Mouse (Mus musculus): ENCODE results near the gene Aym1. TPM values are rescaled to one million over a fixed set of nuclear protein-coding genes. Genes with fewer than 3 reads are reported as not detected.
"Not testable (repeated sequence)": the region's sequence is repeated elsewhere in the genome, so short reads cannot be mapped to it uniquely, and the experiment has no call there.

Aym1 gene
- total RNA-seq (2021) = not detected

DNA sequence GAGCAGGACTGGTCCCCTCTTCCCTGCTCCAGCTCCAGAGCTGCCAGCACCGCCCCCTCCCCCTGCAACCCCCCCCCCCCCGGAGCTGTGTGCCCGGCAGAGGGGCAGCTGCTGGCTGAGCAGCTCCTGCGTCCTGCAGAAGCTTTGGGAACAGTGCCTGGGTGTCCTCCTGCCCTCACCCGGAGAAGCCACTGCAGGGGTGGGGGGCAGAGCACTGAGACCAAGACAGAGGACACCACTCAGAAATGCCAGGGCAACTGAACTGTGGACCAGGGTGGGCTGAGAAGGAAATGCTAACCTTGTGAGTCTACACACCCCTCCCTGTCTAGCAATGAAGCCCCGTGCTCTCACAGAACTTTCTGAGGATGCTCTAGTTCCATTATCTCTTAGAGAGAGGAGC, at the start of gene Aym1:
Gene Aym1, plus strand, starts transcription at position 109 of the 400 bp plus-strand sequence.
- DNase-seq = no peak
- intact Hi-C loops (cut with DNase I) = no loop called here

DNA sequence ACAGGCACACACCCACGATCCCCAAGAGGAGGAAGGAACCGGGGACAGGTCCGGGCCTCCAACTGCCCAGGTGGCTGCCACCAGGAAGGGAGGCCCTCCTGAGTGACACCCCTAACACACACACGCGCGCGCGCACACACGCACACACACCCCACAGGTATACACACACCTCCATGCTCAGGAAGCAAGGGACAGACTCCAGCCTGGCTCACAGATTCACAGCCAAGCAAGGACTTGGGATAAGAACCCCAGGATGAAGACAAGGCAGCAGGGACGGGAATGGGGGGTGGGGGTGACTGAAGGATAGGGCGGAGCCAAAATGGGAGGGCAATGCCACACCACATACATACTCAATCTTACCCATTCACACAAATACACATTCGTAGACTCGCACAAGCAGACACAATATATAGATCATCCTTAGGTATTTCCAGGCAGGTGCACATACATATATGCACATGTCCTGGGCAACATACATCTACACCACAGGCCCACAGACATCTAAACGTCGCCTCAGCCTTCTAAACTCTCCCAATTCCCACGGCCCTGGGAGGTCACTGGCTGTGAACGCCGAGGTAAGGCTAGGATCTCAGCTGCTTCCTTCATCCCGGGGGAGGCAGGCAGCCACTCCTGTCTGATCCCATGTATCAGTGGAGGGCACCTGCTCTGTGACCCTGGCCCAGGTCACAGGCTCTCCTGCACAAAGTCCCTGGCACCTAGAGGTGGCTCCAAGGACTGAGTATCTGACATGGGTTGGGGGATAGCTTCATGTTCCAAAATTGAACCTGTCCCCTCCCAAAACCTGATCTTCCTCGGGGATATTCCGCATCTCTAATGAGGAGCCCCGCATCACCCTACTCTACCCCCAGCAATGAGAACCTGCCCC, 47.4 kb upstream of the Aym1 start:
- DNase-seq = no peak
- intact Hi-C loops (cut with DNase I) = loop anchor here (5.0 kb wide), 1 partner anchor 132 kb away; no protein-coding TSS in a partner anchor

GRCm38 (mm10) chr5:113310377-113311003, 46.6 kb upstream of the Aym1 start, which contains the start of gene Sgsm1:
Gene Sgsm1, minus strand, starts transcription at chr5:113310786.
- intact Hi-C loops (cut with DNase I) = loop anchor here (5.0 kb wide), 1 partner anchor 133 kb away; no protein-coding TSS in a partner anchor
- peak; percentile 70 to 73 for DNase-seq

GRCm38 (mm10) chr5:113313998-113314397, 43.1 kb upstream of the Aym1 start:
- intact Hi-C loops (cut with DNase I) = loop anchor here (5.0 kb wide), 1 partner anchor 137 kb away; no protein-coding TSS in a partner anchor

DNA sequence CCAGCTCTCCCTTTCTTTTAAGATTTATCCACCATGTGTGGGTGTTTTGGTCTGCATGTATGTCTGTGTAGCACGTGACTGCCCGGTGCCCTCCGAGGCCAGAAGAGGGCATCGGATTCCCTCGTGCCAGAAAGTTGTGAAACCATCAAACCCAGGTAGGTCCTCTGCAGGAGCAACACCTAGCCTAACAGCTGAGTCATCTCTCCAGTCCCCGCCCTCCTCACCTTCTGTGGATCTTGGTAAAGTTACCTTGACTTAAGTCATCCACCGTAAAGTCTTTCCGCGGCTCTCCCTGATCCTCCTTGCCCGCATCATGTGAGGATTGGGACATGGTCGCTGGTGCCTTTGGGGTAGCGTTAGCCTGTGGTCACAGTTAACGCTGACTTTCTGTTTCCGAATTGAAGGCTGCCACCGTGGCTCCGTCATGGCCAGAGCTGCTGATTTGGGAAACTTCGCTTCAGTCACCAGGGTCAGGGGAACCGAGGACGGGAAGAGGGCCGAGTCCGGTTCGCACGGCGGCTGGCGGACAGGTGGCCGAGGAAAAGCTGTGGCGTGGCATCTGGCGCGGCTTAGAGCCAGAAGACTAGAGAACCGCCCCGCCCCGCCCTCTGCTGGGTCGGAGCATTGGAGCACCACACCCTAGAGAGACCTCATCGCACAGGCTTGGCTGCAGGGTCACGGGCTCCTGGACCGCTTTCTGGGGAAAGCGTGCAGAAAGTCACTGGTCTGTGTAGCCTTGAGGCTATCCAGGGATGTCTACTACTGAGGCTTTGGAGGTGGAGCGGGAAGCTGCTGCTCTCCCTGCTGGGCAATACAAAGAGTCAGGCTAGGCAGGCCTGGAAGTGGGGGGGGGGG, 33.1 kb upstream of the Aym1 start:
- DNase-seq = peak; percentile 9 to 35
- intact Hi-C loops (cut with DNase I) = no loop called here

More at GRCm38 (mm10) chr5:113313998-113314397, 43.1 kb upstream of the Aym1 start:
- DNase-seq = peak; percentile 44 to 68

DNA sequence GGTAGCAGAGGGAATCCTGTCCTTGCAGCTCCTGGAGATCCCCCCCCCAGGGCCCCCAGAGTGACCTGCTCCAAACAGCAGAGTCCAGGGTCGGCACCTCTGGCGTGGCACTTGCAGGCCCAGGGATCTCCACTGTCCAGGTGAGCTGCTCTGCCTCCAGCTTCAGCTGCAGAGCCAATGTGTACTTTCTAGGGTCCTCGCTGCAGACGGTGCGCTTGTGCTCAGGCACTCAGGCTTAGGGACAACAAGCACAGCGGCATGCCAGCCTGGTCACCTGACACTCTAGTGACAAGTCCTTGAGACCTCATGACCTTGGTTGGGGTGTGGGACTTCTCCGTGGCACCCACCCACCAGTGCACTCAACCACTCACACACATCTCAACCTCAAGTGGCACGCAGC, 27.6 kb upstream of the Aym1 start:
- DNase-seq = no peak
- intact Hi-C loops (cut with DNase I) = no loop called here

- DNase-seq = no peak
- intact Hi-C loops (cut with DNase I) = no loop called here
These were observed 26.9 kb upstream of the Aym1 start for GRCm38 (mm10) chr5:113330202-113330601.

DNA sequence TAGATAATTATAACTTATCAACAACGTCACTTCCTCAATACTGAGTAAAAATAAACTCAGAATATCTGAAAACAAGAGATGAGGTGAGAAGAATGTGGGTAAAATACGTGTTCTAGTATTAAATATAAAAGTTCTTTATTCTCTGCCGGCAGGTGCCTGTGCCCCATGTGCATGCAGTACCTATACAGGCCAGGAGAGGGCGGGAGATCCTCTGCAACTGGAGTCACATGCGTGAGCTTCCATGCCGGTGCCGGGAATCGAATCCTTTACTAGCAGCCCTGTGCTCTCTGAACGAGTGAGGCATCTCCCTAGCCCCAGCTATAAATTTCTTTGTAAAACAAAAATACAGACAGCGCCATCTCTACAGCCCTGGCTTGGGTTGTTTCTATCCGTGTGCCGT, 24.9 kb upstream of the Aym1 start:
- peak in 1 of 2 experiments; percentile 18 for DNase-seq
- intact Hi-C loops (cut with DNase I) = no loop called here

GRCm38 (mm10) chr5:113332899-113333298, 24.2 kb upstream of the Aym1 start:
- intact Hi-C loops (cut with DNase I) = no loop called here
- no peak for DNase-seq

DNA sequence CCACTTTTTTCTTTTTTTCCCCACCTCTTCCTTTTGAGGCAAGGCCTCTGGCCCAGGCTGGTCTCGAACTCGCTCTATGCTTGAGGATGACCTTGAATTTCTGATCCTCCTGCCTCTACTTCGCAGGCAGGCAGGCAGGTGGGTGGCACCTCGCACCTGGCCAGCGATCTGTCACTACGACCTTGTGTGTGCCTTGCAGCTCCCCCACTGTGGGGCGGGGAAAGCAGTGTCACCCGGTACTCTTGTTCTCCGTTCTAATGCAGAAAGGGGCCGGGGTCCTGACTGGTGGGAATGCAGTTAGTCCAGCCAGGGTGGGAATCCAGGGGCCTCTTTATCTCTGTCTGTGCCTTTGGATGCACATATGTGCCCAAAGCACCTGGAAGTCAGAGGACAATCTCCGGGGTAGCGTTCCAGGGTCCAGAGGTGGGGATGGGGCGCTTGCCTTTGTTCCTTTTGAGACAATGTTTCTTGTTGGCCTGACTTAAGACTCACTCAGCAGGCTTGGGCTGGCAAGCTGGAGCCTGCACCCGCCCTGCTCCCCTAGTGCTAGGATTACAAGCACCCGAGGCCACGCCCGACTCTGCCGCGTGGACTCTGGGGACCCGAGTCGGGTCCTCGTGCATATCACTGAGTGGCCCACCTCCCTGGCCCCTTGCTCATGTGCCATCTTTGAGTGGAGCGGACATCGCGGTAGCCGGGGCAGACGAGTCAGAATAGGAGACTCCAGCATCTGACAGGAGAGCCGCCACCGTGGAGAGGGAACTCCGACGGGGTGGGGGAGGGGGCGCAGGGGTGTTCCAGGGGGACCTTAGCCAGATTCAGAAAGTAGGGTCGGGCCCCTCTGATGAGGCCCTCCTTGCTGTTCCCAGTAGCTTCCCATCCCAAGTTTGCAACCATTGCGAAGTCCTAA, 22.2 kb upstream of the Aym1 start:
- no peak for DNase-seq
- intact Hi-C loops (cut with DNase I) = no loop called here

- peak; percentile 5 to 12 for DNase-seq
- intact Hi-C loops (cut with DNase I) = no loop called here
These were observed 21.4 kb upstream of the Aym1 start for GRCm38 (mm10) chr5:113335732-113336131.

- no peak for DNase-seq
- intact Hi-C loops (cut with DNase I) = no loop called here
These were observed 20.8 kb upstream of the Aym1 start for GRCm38 (mm10) chr5:113336281-113336680.

GRCm38 (mm10) chr5:113344635-113345386, 12.3 kb upstream of the Aym1 start:
- DNase-seq = no peak
- intact Hi-C loops (cut with DNase I) = no loop called here

DNA sequence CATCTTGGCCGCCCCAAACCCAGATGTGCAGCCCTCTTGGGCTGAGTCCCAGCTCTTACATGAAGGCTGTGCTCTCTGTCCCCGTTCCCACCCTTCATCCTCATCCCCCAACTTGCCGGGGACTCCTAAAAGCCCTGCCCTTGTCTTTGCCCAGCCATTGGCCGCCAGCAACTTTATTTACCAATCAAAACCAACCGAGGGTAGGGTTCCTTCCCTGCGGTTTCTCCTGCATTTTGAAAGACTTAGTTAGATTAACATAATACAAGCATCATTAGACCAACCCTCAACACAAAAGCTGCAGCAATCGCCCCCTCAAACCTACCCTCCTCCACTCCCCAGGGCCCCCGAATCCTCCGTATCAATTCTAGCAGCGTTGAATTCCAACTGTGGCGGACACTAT, 11.3 kb upstream of the Aym1 start:
- intact Hi-C loops (cut with DNase I) = no loop called here
- DNase-seq = no peak

DNA sequence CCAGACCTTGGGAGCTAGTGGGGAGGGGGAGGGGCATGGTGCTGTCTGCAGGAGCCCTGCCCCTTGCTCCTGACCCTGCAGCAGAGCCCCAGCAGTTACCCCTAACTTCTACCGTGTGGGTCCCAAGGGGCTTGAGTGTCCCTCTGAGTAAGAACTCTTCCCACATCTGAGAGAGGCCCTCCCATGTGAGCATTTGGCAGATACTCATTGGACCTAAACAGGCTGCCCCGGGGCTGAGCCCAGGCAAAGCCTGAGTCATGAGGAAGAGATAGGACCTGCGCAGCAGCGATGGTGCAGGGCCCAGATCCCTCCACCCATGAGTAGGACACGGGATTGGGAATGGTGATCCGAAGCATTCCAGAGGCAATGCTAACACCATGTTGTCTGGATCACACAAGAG, 10.4 kb upstream of the Aym1 start:
- DNase-seq; intact Hi-C loops (cut with DNase I): not testable (repeated sequence)

- intact Hi-C loops (cut with DNase I) = no loop called here
- DNase-seq = no peak
These were observed 9.5 kb upstream of the Aym1 start for GRCm38 (mm10) chr5:113347593-113347992.

GRCm38 (mm10) chr5:113348597-113348996, 8.5 kb upstream of the Aym1 start:
- intact Hi-C loops (cut with DNase I) = no loop called here
- DNase-seq = no peak

DNA sequence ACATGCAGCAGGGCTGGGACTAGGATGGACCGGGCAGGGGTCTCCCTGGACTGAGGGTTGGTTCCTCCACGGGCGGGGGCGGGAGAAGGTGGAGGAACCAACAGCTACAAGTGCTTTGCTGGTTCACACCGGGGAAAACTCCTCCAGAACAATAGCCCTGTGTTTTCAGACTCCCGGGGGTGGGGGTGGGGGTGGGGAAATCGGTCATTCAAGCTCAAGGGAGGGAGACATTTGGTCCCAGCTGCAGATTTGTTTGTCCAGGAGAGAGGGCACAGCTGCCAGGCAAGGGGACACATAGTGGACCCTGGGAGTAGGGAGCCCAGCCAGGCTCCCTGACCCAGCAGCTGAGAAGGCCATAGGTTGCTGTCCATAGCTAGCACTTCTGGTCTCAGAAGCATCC, 7.9 kb upstream of the Aym1 start:
- intact Hi-C loops (cut with DNase I) = no loop called here

GRCm38 (mm10) chr5:113349810-113350209, 7.3 kb upstream of the Aym1 start:
- intact Hi-C loops (cut with DNase I) = no loop called here
- DNase-seq = no peak

More for the DNA sequence above, 7.9 kb upstream of the Aym1 start:
- no peak for DNase-seq

Measured in heart, postnatal 36 days (tissue).